In the genomic region with DNA sequence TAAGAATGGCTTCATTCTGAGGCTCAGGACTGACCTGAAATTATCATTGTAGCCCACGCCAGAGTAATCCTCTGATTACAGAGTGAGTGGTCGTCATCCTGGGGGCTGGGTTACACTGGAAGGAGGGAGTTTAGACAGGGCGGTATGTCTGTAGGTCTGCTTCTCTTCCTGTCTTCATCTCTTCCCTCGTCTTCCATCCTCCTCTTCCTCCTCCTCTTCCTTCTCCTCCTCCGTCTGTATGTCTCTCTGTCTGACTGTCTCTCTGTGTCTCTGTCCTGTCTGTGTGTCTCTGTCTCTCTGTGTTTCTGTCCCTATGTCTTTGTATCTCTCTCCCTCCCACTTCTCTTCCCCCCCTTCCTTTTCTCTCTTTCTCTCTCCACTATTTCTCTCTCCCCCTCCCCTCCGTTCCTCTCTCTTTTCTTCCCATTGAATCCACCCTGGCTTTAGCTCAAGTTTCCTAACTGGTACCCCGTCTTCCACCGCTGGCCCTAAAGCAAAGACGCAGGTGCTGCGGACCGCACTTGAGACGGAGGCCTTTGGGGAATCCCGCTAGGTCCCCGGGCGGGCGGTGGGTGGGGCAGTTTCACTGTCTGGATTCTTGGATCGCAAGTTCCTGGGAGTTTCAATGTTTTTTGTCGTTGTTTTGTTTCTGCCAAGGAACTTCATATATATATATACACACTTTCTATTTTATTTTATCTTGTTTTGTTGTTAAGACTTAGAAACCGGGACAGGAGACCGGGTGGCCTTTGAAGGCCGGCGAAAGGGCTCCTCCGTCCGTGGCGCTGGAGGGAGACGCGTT, we compare ENCODE assay signal across 12 mouse cellular contexts. TPM values are rescaled to one million over a fixed set of nuclear protein-coding genes. Genes with fewer than 3 reads are reported as not detected.
DNase-seq lines count a peak whose midpoint lies in the region; ATAC-seq and TF ChIP-seq lines count a peak whose summit lies in the region.
"Had no signal": no experiment of that assay in that cellular context is flagged by ENCODE, and none has a peak within 500 bp of the region (broad histone marks: within the 10 kb centered on the region; RNA-seq: fewer than 3 reads in every experiment).

No protein-coding gene starts in this region.

- DNase-seq in kidney, postnatal 10 days: peak; percentile 35
- DNase-seq in kidney, adult 2 months: no peak
- peak; percentile 9 for DNase-seq in embryo, embryonic 10 days (ENCODE audit: low spot score)
- DNase-seq in forebrain, embryonic 10.5 days (ENCODE audit: extremely low spot score, low spot score): peak; percentile 27
- DNase-seq in left cerebral cortex, postnatal 14 days (ENCODE audit: low spot score in 2 of 2): no peak
- DNase-seq in adrenal gland, postnatal 4 days (ENCODE audit: low spot score in 2 of 2): no peak
- no peak for DNase-seq in urinary bladder, postnatal 10 days (ENCODE audit: low spot score)
- DNase-seq: cerebellum, adult 11-12 months; spleen, adult 18-20 months had no signal

- no peak overlapping the region for H3K9ac ChIP-seq in limb, embryonic 12.5 days (replicated peaks)

- no peak overlapping the region for H3K27ac ChIP-seq in kidney, adult 2 months (ENCODE audit: insufficient read depth, low read depth, low read length)
- peak overlapping the region; percentile 72 for H3K27ac ChIP-seq in forebrain, embryonic 10.5 days
- H3K27ac ChIP-seq in limb, embryonic 12.5 days: no peak overlapping the region

- no peak for ATAC-seq in limb, embryonic 12.5 days (ENCODE audit: insufficient number of reproducible peaks, insufficient read depth, low FRiP score, low TSS enrichment, low read depth)

- H3K9me3 ChIP-seq in forebrain, embryonic 10.5 days: no peaks in the 10 kb centered on the region
- no peaks in the 10 kb centered on the region for H3K9me3 ChIP-seq in limb, embryonic 12.5 days

- intact Hi-C loops in left cerebral cortex, postnatal 14 days (cut with DNase I): no loop called here

- no peak for TF ChIP-seq POLR2A in kidney, adult 2 months (IDR thresholded peaks at IDR 0.05; ENCODE audit: low read depth, low read length)

- H3K27me3 ChIP-seq in kidney, adult 2 months (replicated peaks; ENCODE audit: control insufficient read depth, insufficient read depth, low read length): peaks cover 3% of the 10 kb centered on the region
- H3K27me3 ChIP-seq in forebrain, embryonic 10.5 days (ENCODE audit: poor library complexity, severe bottlenecking): peaks cover 100% of the 10 kb centered on the region
- peaks cover 94% of the 10 kb centered on the region for H3K27me3 ChIP-seq in limb, embryonic 12.5 days

- 6% methylated on average over 27 of the region's 27 CpGs for WGBS in kidney, adult 2 months
- under 1% methylated on average over 27 of the region's 27 CpGs for WGBS in forebrain, embryonic 10.5 days
- 2% methylated on average over 27 of the region's 27 CpGs for WGBS in limb, embryonic 12.5 days

- H3K4me1 ChIP-seq in kidney, adult 2 months (ENCODE audit: control insufficient read depth, insufficient read depth, low read length): no peaks in the 10 kb centered on the region
- H3K4me1 ChIP-seq in forebrain, embryonic 10.5 days: peaks cover 69% of the 10 kb centered on the region
- 0 out of 2 replicates have a peak, but pooled peaks cover 8% of the 10 kb centered on the region for H3K4me1 ChIP-seq in limb, embryonic 12.5 days (replicated peaks)

- TF ChIP-seq CTCF in kidney, adult 2 months (conservative IDR thresholded peaks at IDR 0.05; ENCODE audit: insufficient read depth, insufficient read length, low read depth, low read length): no peak

- H3K36me3 ChIP-seq in kidney, adult 2 months (ENCODE audit: control insufficient read depth, insufficient read depth, low read length): no peaks in the 10 kb centered on the region
- H3K36me3 ChIP-seq in forebrain, embryonic 10.5 days (replicated peaks): no peaks in the 10 kb centered on the region
- no peaks in the 10 kb centered on the region for H3K36me3 ChIP-seq in limb, embryonic 12.5 days

- 0 out of 2 replicates have a peak overlapping the region, but pooled peaks have one; percentile 24 for H3K4me2 ChIP-seq in limb, embryonic 12.5 days

- H3K4me3 ChIP-seq in kidney, adult 2 months (ENCODE audit: insufficient read depth, low read depth, low read length): no peak overlapping the region
- peak overlapping the region; percentile 36 for H3K4me3 ChIP-seq in forebrain, embryonic 10.5 days
- no peak overlapping the region for H3K4me3 ChIP-seq in limb, embryonic 12.5 days (replicated peaks)

RNA-seq across cellular contexts. Expression of a gene that starts 8.4 kb away (rescaled TPM):
- polyA plus RNA-seq in kidney, adult 2 months (2012; rRNA removed): not detected in 2 replicates
- polyA plus RNA-seq in forebrain, embryonic 10.5 days (2016; fragmentation: Nextera tagmentation; extraction: Ambion mirVana): 8.8 and 10.5 TPM in 2 replicates
- polyA plus RNA-seq in limb, embryonic 12.5 days (2016; fragmentation: Nextera tagmentation; extraction: Ambion mirVana): not detected in 2 replicates
- total RNA-seq in left cerebral cortex, postnatal 14 days (2021): under 1 TPM; 0.40 to 0.51 TPM
- total RNA-seq in adrenal gland, postnatal 4 days (2021): not detected
- total RNA-seq: liver, adult 2 months had no signal
- polyA plus RNA-seq: intestine, embryonic 14.5 days; liver, adult 2 months had no signal

RNA-seq across cellular contexts. Expression of a gene that starts 39.2 kb away (rescaled TPM):
- polyA plus RNA-seq in kidney, adult 2 months (2012; rRNA removed): 4.3 and 6.1 TPM in 2 replicates
- polyA plus RNA-seq in forebrain, embryonic 10.5 days (2016; fragmentation: Nextera tagmentation; extraction: Ambion mirVana): 34.4 and 37.8 TPM in 2 replicates
- polyA plus RNA-seq in limb, embryonic 12.5 days (2016; fragmentation: Nextera tagmentation; extraction: Ambion mirVana): 55.0 and 56.8 TPM in 2 replicates
- 10 to 100 TPM; 23.6 to 25.7 TPM for total RNA-seq in left cerebral cortex, postnatal 14 days (2021)
- total RNA-seq in adrenal gland, postnatal 4 days (2021): 10 to 100 TPM; 39.4 to 49.4 TPM

Comparison
In these comparisons a context has a peak if more than half of its experiments do, and no peak if none do; other contexts are left out.
1. DNase-seq: peak in kidney, postnatal 10 days (single experiment), embryo, embryonic 10 days (single experiment) and forebrain, embryonic 10.5 days (single experiment); none in kidney, adult 2 months (single experiment), left cerebral cortex, postnatal 14 days (0 of 2), adrenal gland, postnatal 4 days (0 of 2) and urinary bladder, postnatal 10 days (single experiment).